Mouse (Mus musculus) G1E (cell line): ENCODE data around the gene Fbxo2.

ENCODE experiments used
- CTCF ChIP-seq: IDR thresholded peaks from 2 replicates; pipeline ENCODE4 v1.5.1; 2012; ENCODE audit warnings: low read depth, low read length, inconsistent platforms, mixed read lengths
- POLR2AphosphoS5 ChIP-seq: IDR thresholded peaks from 2 replicates; pipeline ENCODE4 v1.6.1; 2012; ENCODE audit warnings: low read depth, low read length, inconsistent platforms; ENCODE audit not compliant: insufficient replicate concordance
- TAL1 ChIP-seq: conservative IDR thresholded peaks from 2 replicates; pipeline ENCODE4 v1.6.1; 2012; ENCODE audit warnings: low read depth, low read length, inconsistent platforms, mixed read lengths

- TF ChIP-seq CTCF (no peak), POLR2AphosphoS5 (no peak), TAL1 (no peak)
These were observed 1.7 kb upstream of the Fbxo2 start for GRCm38 (mm10) chr4:148158436-148159348.
